In genomic region chr14:122983226-122984215, GRCm38 (mm10) we compare ENCODE assay signal across 7 mouse cellular contexts. TPM values are rescaled to one million over a fixed set of nuclear protein-coding genes. Genes with fewer than 3 reads are reported as not detected.
DNase-seq lines count a peak whose midpoint lies in the region; ATAC-seq lines count a peak whose summit lies in the region.

Gene Tmtc4, minus strand, starts transcription at chr14:122984035.

- peak within 1 kb of the TSS; percentile 83 for H3K4me3 ChIP-seq in intestine, embryonic 16.5 days (ENCODE audit: low read length)
- peak within 1 kb of the TSS; percentile 66 for H3K4me3 ChIP-seq in midbrain, embryonic 11.5 days (ENCODE audit: low read depth, low read length)

- H3K9me3 ChIP-seq in intestine, embryonic 16.5 days (ENCODE audit: control insufficient read depth, low read length), result no peaks in the 10 kb centered on the region
- H3K9me3 ChIP-seq in midbrain, embryonic 11.5 days (ENCODE audit: control insufficient read depth, low read length), result no peaks in the 10 kb centered on the region

- peak; percentile 94 for DNase-seq in adrenal gland, adult 8-10 months
- DNase-seq in embryo, embryonic 9.5 days (ENCODE audit: extremely low spot score), result peak; percentile 94
- peak; percentile 88 to 94 for DNase-seq in gastrocnemius, postnatal 4 days (ENCODE audit: low spot score in 2 of 2)
- DNase-seq in left cerebral cortex, postnatal 36 days (ENCODE audit: low spot score in 2 of 2), result peak; percentile 94 to 95
- no peak for DNase-seq in midbrain, embryonic 11.5 days (ENCODE audit: low spot score, missing footprints)
- DNase-seq in skeletal muscle tissue, adult 2 months (ENCODE audit: low read depth, low spot score), result peak; percentile 90

- under 1% methylated on average over 46 of the region's 54 CpGs for WGBS in intestine, embryonic 16.5 days
- WGBS in midbrain, embryonic 11.5 days, result 1% methylated on average over 47 of the region's 54 CpGs

- no peaks in the 10 kb centered on the region for H3K36me3 ChIP-seq in intestine, embryonic 16.5 days (ENCODE audit: control insufficient read depth, insufficient read depth, low read length)
- no peaks in the 10 kb centered on the region for H3K36me3 ChIP-seq in midbrain, embryonic 11.5 days (ENCODE audit: control insufficient read depth, insufficient read depth, low read length)

- H3K9ac ChIP-seq in intestine, embryonic 16.5 days (ENCODE audit: low read depth, low read length), result peak within 1 kb of the TSS; percentile 87
- peak within 1 kb of the TSS; percentile 78 for H3K9ac ChIP-seq in midbrain, embryonic 11.5 days (ENCODE audit: low read length)

- H3K4me2 ChIP-seq in intestine, embryonic 16.5 days (ENCODE audit: low read depth, low read length), result peak within 1 kb of the TSS; percentile 86
- peak within 1 kb of the TSS; percentile 90 for H3K4me2 ChIP-seq in midbrain, embryonic 11.5 days

- no peaks in the 10 kb centered on the region for H3K27me3 ChIP-seq in intestine, embryonic 16.5 days (replicated peaks; ENCODE audit: control insufficient read depth, insufficient read depth, low read length)
- H3K27me3 ChIP-seq in midbrain, embryonic 11.5 days (ENCODE audit: control insufficient read depth, insufficient read depth, low read length), result no peaks in the 10 kb centered on the region

- peaks cover 13% of the 10 kb centered on the region for H3K4me1 ChIP-seq in intestine, embryonic 16.5 days (ENCODE audit: control insufficient read depth, insufficient read depth, low read length)
- peaks cover 16% of the 10 kb centered on the region for H3K4me1 ChIP-seq in midbrain, embryonic 11.5 days (ENCODE audit: control insufficient read depth, insufficient read depth, low read length)

- intact Hi-C loops in left cerebral cortex, postnatal 36 days (cut with DNase I), result no loop called here

- peak; percentile 99 for ATAC-seq in intestine, embryonic 16.5 days
- ATAC-seq in midbrain, embryonic 11.5 days (ENCODE audit: low FRiP score), result peak; percentile 99

- H3K27ac ChIP-seq in intestine, embryonic 16.5 days (ENCODE audit: low read length), result peak within 1 kb of the TSS; percentile 96
- H3K27ac ChIP-seq in midbrain, embryonic 11.5 days (ENCODE audit: low read depth, low read length), result peak within 1 kb of the TSS; percentile 79

RNA-seq across cellular contexts. Expression of gene Tmtc4, which starts in this region (rescaled TPM):
- 10 to 100 TPM; 16.6 to 24.2 (median 18.6) TPM for total RNA-seq in adrenal gland, adult 8-10 months (2022)
- total RNA-seq in gastrocnemius, postnatal 4 days (2021), result 10 to 100 TPM; 17.1 to 17.8 TPM
- polyA plus RNA-seq in intestine, embryonic 16.5 days (2015; fragmentation: Nextera tagmentation; extraction: Ambion mirVana), result 15.9 and 17.4 TPM in 2 replicates
- 10 to 100 TPM; 22.2 to 23.6 TPM for total RNA-seq in left cerebral cortex, postnatal 36 days (2021)
- polyA plus RNA-seq in midbrain, embryonic 11.5 days (2014; fragmentation: Nextera tagmentation; extraction: Ambion mirVana), result 39.8 and 41.6 TPM in 2 replicates
